Mouse (Mus musculus) lung, postnatal 0 days (tissue): ENCODE results near the gene Akap6.

Experiments used
- CTCF ChIP-seq: IDR thresholded peaks from 2 replicates; pipeline ENCODE4 v1.5.1; 2016; ENCODE audit warnings: antibody characterized with exemption, mild to moderate bottlenecking
- EP300 ChIP-seq: IDR thresholded peaks from 2 replicates; pipeline ENCODE4 v1.6.1; 2016; ENCODE audit warnings: antibody characterized with exemption, mild to moderate bottlenecking, control low read depth

DNA sequence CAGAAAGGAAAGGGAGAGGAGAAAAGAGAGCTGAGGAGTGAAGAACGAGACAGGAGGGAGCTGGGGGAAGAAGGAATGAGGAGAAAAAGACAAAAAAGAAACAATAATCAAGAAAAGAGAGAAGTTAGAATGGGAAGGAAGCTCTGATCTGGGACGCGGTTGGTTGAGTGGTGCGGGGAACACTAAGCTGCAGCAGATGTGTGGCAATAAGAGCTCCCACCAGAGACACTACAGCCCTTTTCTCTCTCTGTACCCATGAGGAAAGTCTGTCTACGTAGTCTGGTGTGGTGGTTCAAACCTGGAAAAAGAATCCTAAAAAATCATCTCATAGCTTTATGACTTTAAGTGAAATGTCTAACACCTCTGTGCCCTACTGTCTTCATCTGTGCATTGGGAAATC is 204.9 kb downstream of the Akap6 start:
- no peak for TF ChIP-seq CTCF
- TF ChIP-seq EP300: no peak
